Mouse (Mus musculus): Measurements from ENCODE around the gene Prf1. TPM values are rescaled to one million over a fixed set of nuclear protein-coding genes. Genes with fewer than 3 reads are reported as not detected.

Gene Prf1
- polyA plus RNA-seq, 1 experiment from 2014 or later = 0.14 TPM

GRCm38 (mm10) chr10:61336137-61336536, 38.5 kb downstream of the Prf1 start:
- Histone ChIP-seq H3K36me3 (ENCODE audit: control insufficient read depth, insufficient read depth, low read length) (peaks cover 17% of the 10 kb centered on the region), H3K9ac (ENCODE audit: low read depth, low read length) (no peak overlapping the region), H3K4me2 (ENCODE audit: low read depth, low read length) (no peak overlapping the region), H3K27me3 (replicated peaks; ENCODE audit: control insufficient read depth, insufficient read depth, low read length) (no peaks in the 10 kb centered on the region), H3K27ac (replicated peaks; ENCODE audit: low read depth, low read length) (no peak overlapping the region), H3K4me1 (ENCODE audit: control insufficient read depth, insufficient read depth, low read length) (no peaks in the 10 kb centered on the region), H3K9me3 (ENCODE audit: control insufficient read depth, low read length) (no peaks in the 10 kb centered on the region), H3K4me3 (ENCODE audit: low read depth, low read length) (no peak overlapping the region)
- peak; percentile 45; the same call in 1 of the 2 replicates for ATAC-seq (ENCODE audit: low read depth)
- WGBS = 29% methylated on average over 6 of the region's 6 CpGs
- peak; percentile 92 for DNase-seq (ENCODE audit: low spot score)

DNA sequence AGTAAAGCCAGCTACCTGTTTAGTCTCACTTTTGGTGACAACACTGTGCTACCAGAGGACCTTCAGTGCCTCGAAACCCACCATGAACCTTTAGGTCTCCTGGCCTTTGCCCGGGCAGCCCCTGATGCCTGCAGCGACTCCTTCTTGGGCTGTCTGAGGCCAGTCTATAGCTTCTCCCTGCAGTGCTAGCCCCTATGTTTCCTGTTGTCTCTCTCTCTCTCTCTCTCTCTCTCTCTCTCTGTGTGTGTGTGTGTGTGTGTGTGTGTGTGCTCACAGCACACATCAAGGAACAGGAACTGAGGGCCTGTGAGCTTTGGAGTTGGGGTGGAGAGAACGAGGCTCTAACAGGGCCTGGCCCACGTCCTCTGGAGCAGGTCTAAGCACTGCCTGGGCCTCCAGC, 39.0 kb downstream of the Prf1 start:
- ATAC-seq (ENCODE audit: low read depth) (no peak), DNase-seq (ENCODE audit: low spot score) (no peak)
- Histone ChIP-seq H3K9me3 (ENCODE audit: control insufficient read depth, low read length) (no peaks in the 10 kb centered on the region), H3K27ac (replicated peaks; ENCODE audit: low read depth, low read length) (no peak overlapping the region), H3K4me2 (ENCODE audit: low read depth, low read length) (no peak overlapping the region), H3K27me3 (replicated peaks; ENCODE audit: control insufficient read depth, insufficient read depth, low read length) (no peaks in the 10 kb centered on the region), H3K9ac (ENCODE audit: low read depth, low read length) (no peak overlapping the region), H3K4me3 (ENCODE audit: low read depth, low read length) (no peak overlapping the region), H3K36me3 (ENCODE audit: control insufficient read depth, insufficient read depth, low read length) (peaks cover 17% of the 10 kb centered on the region), H3K4me1 (ENCODE audit: control insufficient read depth, insufficient read depth, low read length) (no peaks in the 10 kb centered on the region)
- WGBS = 86% methylated on average over 5 of the region's 5 CpGs

GRCm38 (mm10) chr10:61337665-61338064, 40.0 kb downstream of the Prf1 start:
- WGBS = 92% methylated on average over 11 of the region's 11 CpGs
- H3K9ac ChIP-seq (ENCODE audit: low read depth, low read length) = no peak overlapping the region
- H3K4me3 ChIP-seq (ENCODE audit: low read depth, low read length) = no peak overlapping the region
- no peaks in the 10 kb centered on the region for H3K27me3 ChIP-seq (replicated peaks; ENCODE audit: control insufficient read depth, insufficient read depth, low read length)
- ATAC-seq (ENCODE audit: low read depth) (no peak), DNase-seq (ENCODE audit: low spot score) (no peak)
- no peaks in the 10 kb centered on the region for H3K4me1 ChIP-seq (ENCODE audit: control insufficient read depth, insufficient read depth, low read length)
- no peaks in the 10 kb centered on the region for H3K9me3 ChIP-seq (ENCODE audit: control insufficient read depth, low read length)
- H3K36me3 ChIP-seq (ENCODE audit: control insufficient read depth, insufficient read depth, low read length) = peaks cover 17% of the 10 kb centered on the region
- no peak overlapping the region for H3K27ac ChIP-seq (replicated peaks; ENCODE audit: low read depth, low read length)
- H3K4me2 ChIP-seq (ENCODE audit: low read depth, low read length) = no peak overlapping the region

DNA sequence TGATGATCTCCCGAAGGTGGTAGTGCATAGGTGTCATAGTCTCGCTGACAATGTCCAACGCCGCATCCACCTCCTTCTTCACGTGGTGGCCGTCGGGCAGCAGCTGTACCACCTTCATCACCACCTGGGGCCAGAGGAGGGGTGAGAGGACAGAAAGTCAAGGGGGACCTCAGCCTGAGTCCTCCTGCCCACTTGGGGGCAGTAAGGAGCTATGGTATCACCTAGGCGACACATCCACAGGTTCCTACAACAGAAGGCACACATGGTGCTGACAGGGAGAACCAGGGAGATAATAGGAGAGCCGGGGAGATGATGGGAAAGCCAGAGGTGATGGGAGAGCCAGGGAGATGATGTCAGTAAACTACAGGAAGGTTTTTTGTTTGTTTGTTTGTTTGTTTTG, 41.6 kb downstream of the Prf1 start:
- no peak for ATAC-seq (ENCODE audit: low read depth)
- 90% methylated on average over 9 of the region's 9 CpGs for WGBS

GRCm38 (mm10) chr10:61340247-61340646, 42.6 kb downstream of the Prf1 start:
- DNase-seq (ENCODE audit: low spot score) (no peak), ATAC-seq (ENCODE audit: low read depth) (no peak)
- Histone ChIP-seq H3K4me3 (ENCODE audit: low read depth, low read length) (no peak overlapping the region), H3K36me3 (ENCODE audit: control insufficient read depth, insufficient read depth, low read length) (peaks cover 7% of the 10 kb centered on the region; the same call in 1 of the 2 replicates), H3K9ac (ENCODE audit: low read depth, low read length) (no peak overlapping the region), H3K4me1 (ENCODE audit: control insufficient read depth, insufficient read depth, low read length) (no peaks in the 10 kb centered on the region), H3K4me2 (ENCODE audit: low read depth, low read length) (no peak overlapping the region), H3K9me3 (ENCODE audit: control insufficient read depth, low read length) (no peaks in the 10 kb centered on the region), H3K27ac (replicated peaks; ENCODE audit: low read depth, low read length) (no peak overlapping the region), H3K27me3 (replicated peaks; ENCODE audit: control insufficient read depth, insufficient read depth, low read length) (no peaks in the 10 kb centered on the region)
- 57% methylated on average over 9 of the region's 9 CpGs for WGBS

More for the DNA sequence above, 41.6 kb downstream of the Prf1 start:
- Histone ChIP-seq H3K9me3 (ENCODE audit: control insufficient read depth, low read length) (no peaks in the 10 kb centered on the region), H3K4me2 (ENCODE audit: low read depth, low read length) (no peak overlapping the region), H3K27me3 (replicated peaks; ENCODE audit: control insufficient read depth, insufficient read depth, low read length) (no peaks in the 10 kb centered on the region), H3K4me1 (ENCODE audit: control insufficient read depth, insufficient read depth, low read length) (no peaks in the 10 kb centered on the region), H3K9ac (ENCODE audit: low read depth, low read length) (no peak overlapping the region), H3K27ac (replicated peaks; ENCODE audit: low read depth, low read length) (no peak overlapping the region), H3K36me3 (ENCODE audit: control insufficient read depth, insufficient read depth, low read length) (peaks cover 11% of the 10 kb centered on the region), H3K4me3 (ENCODE audit: low read depth, low read length) (no peak overlapping the region)
- no peak for DNase-seq (ENCODE audit: low spot score)

- Histone ChIP-seq H3K27me3 (replicated peaks; ENCODE audit: control insufficient read depth, insufficient read depth, low read length) (no peaks in the 10 kb centered on the region), H3K36me3 (ENCODE audit: control insufficient read depth, insufficient read depth, low read length) (peaks cover 7% of the 10 kb centered on the region; the same call in 1 of the 2 replicates), H3K9me3 (ENCODE audit: control insufficient read depth, low read length) (no peaks in the 10 kb centered on the region), H3K27ac (replicated peaks; ENCODE audit: low read depth, low read length) (no peak overlapping the region), H3K4me2 (ENCODE audit: low read depth, low read length) (no peak overlapping the region), H3K4me3 (ENCODE audit: low read depth, low read length) (no peak overlapping the region), H3K9ac (ENCODE audit: low read depth, low read length) (no peak overlapping the region), H3K4me1 (ENCODE audit: control insufficient read depth, insufficient read depth, low read length) (no peaks in the 10 kb centered on the region)
- no peak for ATAC-seq (ENCODE audit: low read depth)
- 91% methylated on average over 5 of the region's 5 CpGs for WGBS
- no peak for DNase-seq (ENCODE audit: low spot score)
Measured at GRCm38 (mm10) chr10:61341045-61341444, 43.4 kb downstream of the Prf1 start.

DNA sequence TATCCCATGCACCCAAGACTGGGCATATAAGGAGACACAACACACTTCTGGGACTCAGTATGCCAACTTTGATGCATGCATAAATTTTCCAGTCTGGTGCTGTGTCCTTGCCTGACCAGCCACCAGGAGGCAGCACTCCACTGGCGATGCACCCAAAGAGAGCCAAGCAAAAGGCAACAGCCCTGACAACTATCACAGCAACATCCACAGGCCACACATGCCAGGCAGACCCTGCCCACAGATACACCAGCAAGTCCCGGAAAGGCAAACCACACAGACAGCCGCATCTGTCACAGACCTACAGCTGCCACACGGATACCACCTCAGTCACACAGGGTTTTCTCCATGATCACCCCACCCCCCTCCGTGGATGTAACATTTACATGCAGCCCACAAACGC, 43.9 kb downstream of the Prf1 start:
- WGBS = 63% methylated on average over 6 of the region's 6 CpGs
- Histone ChIP-seq H3K9me3 (ENCODE audit: control insufficient read depth, low read length) (no peaks in the 10 kb centered on the region), H3K4me2 (ENCODE audit: low read depth, low read length) (no peak overlapping the region), H3K9ac (ENCODE audit: low read depth, low read length) (no peak overlapping the region), H3K36me3 (ENCODE audit: control insufficient read depth, insufficient read depth, low read length) (peaks cover 7% of the 10 kb centered on the region; the same call in 1 of the 2 replicates), H3K27ac (replicated peaks; ENCODE audit: low read depth, low read length) (no peak overlapping the region), H3K4me1 (ENCODE audit: control insufficient read depth, insufficient read depth, low read length) (no peaks in the 10 kb centered on the region), H3K27me3 (replicated peaks; ENCODE audit: control insufficient read depth, insufficient read depth, low read length) (no peaks in the 10 kb centered on the region), H3K4me3 (ENCODE audit: low read depth, low read length) (no peak overlapping the region)
- ATAC-seq (ENCODE audit: low read depth) (peak; percentile 48; the same call in 1 of the 2 replicates), DNase-seq (ENCODE audit: low spot score) (peak; percentile 64)

- ATAC-seq (ENCODE audit: low read depth) = no peak
- H3K4me3 ChIP-seq (ENCODE audit: low read depth, low read length) = no peak overlapping the region
- no peak overlapping the region for H3K9ac ChIP-seq (ENCODE audit: low read depth, low read length)
- H3K9me3 ChIP-seq (ENCODE audit: control insufficient read depth, low read length) = no peaks in the 10 kb centered on the region
- H3K4me2 ChIP-seq (ENCODE audit: low read depth, low read length) = no peak overlapping the region
- peaks cover 12% of the 10 kb centered on the region for H3K36me3 ChIP-seq (ENCODE audit: control insufficient read depth, insufficient read depth, low read length)
- DNase-seq (ENCODE audit: low spot score) = no peak
- H3K27ac ChIP-seq (replicated peaks; ENCODE audit: low read depth, low read length) = no peak overlapping the region
- no peaks in the 10 kb centered on the region for H3K4me1 ChIP-seq (ENCODE audit: control insufficient read depth, insufficient read depth, low read length)
- no peaks in the 10 kb centered on the region for H3K27me3 ChIP-seq (replicated peaks; ENCODE audit: control insufficient read depth, insufficient read depth, low read length)
- 91% methylated on average over 13 of the region's 13 CpGs for WGBS
Measured at GRCm38 (mm10) chr10:61342750-61343149, 45.1 kb downstream of the Prf1 start.

DNA sequence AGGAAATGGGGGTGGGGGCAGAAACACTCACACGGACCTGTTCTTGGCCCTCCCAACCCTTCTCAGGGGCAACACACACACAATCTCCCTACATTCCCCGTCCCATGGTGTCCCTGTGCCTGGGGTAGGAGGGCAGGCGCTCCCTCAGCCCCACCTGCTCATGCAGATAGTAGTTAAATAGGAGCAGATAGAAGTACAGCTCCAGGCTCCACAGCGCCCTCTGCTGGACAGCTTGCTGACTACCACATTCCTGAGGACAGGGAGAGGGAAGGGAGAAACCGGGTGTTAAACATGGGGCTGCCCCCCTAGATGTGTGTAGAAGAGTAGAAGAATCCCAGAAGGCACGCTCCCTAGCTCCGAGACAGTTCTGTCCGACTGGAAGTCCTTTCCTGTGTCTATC, 46.3 kb downstream of the Prf1 start:
- Histone ChIP-seq H3K4me2 (ENCODE audit: low read depth, low read length) (no peak overlapping the region), H3K4me1 (ENCODE audit: control insufficient read depth, insufficient read depth, low read length) (no peaks in the 10 kb centered on the region), H3K27ac (replicated peaks; ENCODE audit: low read depth, low read length) (no peak overlapping the region), H3K9ac (ENCODE audit: low read depth, low read length) (no peak overlapping the region), H3K9me3 (ENCODE audit: control insufficient read depth, low read length) (no peaks in the 10 kb centered on the region), H3K36me3 (ENCODE audit: control insufficient read depth, insufficient read depth, low read length) (peaks cover 19% of the 10 kb centered on the region), H3K4me3 (ENCODE audit: low read depth, low read length) (no peak overlapping the region), H3K27me3 (replicated peaks; ENCODE audit: control insufficient read depth, insufficient read depth, low read length) (no peaks in the 10 kb centered on the region)
- ATAC-seq (ENCODE audit: low read depth) = no peak
- WGBS = 66% methylated on average over 8 of the region's 8 CpGs
- no peak for DNase-seq (ENCODE audit: low spot score)

All from embryonic facial prominence, embryonic 14.5 days (tissue).